Mouse (Mus musculus) olfactory bulb, adult 2 months (tissue): ENCODE results near the gene Cacna1e. TPM values are rescaled to one million over a fixed set of nuclear protein-coding genes. Genes with fewer than 3 reads are reported as not detected.
A peak's percentile ranks its signal among the peaks of the same experiment; 100 is the strongest.

Source experiments
- H3K27ac ChIP-seq: fragments of 200-500 bp; 2 replicates; pipeline ENCODE4 v1.5.1; 2012; ENCODE audit warnings: low read depth, low read length; ENCODE audit not compliant: insufficient read depth
- H3K4me1 ChIP-seq: fragments of 200-500 bp; 2 replicates; pipeline ENCODE4 v1.6.1; 2012; ENCODE audit warnings: low read length; ENCODE audit not compliant: control insufficient read depth, insufficient read depth
- H3K4me3 ChIP-seq: fragments of 200-500 bp; 2 replicates; pipeline ENCODE4 v1.5.1; 2012; ENCODE audit warnings: mild to moderate bottlenecking, low read depth, low read length, moderate library complexity; ENCODE audit not compliant: insufficient read depth
- CTCF ChIP-seq: fragments of 200-500 bp; IDR thresholded peaks from 2 replicates; pipeline ENCODE4 v1.5.1; 2012; ENCODE audit warnings: low read depth, mild to moderate bottlenecking, low read length, moderate library complexity; ENCODE audit not compliant: insufficient read depth
- POLR2A ChIP-seq: fragments of 200-500 bp; IDR thresholded peaks from 2 replicates; pipeline ENCODE4 v1.6.1; 2012; ENCODE audit warnings: mild to moderate bottlenecking, low read depth, low read length, moderate library complexity; ENCODE audit not compliant: insufficient read depth
- WGBS: fragments of 180-500 bp; shearing (Covaris S2); methylation state at CpG from one replicate; pipeline ENCODE4 v1.1.7; 2018; 5-methylcytosine and 5-hydroxymethylcytosine counted together
- polyA plus RNA-seq: library from polyadenylated mRNA; stranded (reverse); fragments of >200 nt; gene quantifications from 2 replicates; pipeline ENCODE4 v1.2.4, GENCODE M21; 2012; ENCODE audit warnings: low replicate concordance; ENCODE audit not compliant: missing spikeins, insufficient read depth, insufficient read length

The Cacna1e gene
- polyA plus RNA-seq, 1 experiment: not detected

DNA sequence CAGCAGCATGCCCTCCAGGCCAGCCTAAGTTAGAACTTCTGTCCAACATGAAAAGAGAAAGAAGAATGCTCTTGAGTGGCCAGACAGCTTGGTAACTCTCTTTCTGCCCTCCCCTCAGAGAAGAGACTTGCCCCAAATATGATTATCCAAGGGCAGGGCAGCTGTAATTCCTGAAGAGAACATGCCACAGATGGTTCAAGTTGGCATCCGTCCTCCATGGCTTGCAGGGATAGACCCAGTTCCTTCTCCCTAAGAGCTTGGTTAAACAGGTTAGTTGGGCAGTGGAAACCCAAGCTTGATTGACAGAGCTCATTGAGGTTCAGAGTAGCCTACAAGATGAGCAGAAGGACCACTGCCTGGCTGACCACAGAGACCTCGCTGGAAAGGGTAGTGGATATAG lies 85.5 kb downstream of the Cacna1e start:
- H3K4me3 ChIP-seq: no peak overlapping the region
- 82% methylated on average over 2 of the region's 2 CpGs for WGBS
- TF ChIP-seq POLR2A: no peak
- no peak for TF ChIP-seq CTCF
- no peak overlapping the region for H3K27ac ChIP-seq
- peaks cover 3% of the 10 kb centered on the region; the same call in 1 of the 2 replicates for H3K4me1 ChIP-seq

DNA sequence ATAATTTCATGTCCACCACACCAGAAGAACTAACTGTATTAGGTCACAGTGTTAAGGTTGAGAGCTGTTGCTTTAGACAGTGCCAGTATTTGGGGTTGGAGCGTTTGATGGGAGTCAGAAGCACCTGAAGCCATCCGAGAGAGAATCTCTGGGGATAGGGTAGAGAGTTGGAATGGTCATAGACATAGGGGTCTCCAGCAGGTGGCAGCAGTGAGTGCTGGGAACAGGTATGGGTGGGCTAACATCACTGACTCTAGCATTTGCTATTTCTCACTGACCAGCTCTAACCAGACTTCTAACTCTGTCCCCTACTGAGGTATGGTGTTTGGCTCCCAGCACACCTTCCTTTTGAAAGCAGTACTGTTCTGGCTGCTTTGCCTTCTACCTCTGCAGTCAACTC lies 87.6 kb downstream of the Cacna1e start:
- H3K27ac ChIP-seq: no peak overlapping the region
- WGBS: 73% methylated on average over 2 of the region's 2 CpGs
- H3K4me3 ChIP-seq: no peak overlapping the region
- peaks cover 3% of the 10 kb centered on the region for H3K4me1 ChIP-seq
- TF ChIP-seq CTCF: no peak
- TF ChIP-seq POLR2A: no peak

DNA sequence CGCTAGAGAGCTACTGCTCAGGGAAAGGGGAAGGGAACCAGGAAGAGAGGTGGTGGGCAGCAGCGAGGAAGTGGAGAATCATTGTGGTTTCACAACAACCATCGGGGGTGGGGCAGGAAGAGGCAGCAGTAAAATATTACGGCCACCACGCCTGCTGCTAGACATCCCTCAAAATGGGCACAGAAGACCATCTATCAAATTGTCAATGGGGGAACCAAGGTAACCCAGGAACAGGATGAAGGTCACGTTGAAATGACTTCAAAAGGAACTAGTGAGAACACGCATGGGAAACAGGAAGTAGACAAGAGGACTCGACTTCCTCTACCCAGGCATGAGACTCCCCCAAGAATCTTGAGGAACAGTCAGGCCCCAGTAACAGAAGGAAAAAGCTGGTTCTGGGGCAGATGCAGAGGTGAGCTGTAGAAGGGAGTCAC lies 89.8 kb downstream of the Cacna1e start:
- no peak for TF ChIP-seq POLR2A
- no peak for TF ChIP-seq CTCF
- Histone ChIP-seq H3K27ac (no peak overlapping the region), H3K4me3 (no peak overlapping the region), H3K4me1 (peaks cover 11% of the 10 kb centered on the region)
- WGBS: 89% methylated on average over 8 of the region's 8 CpGs

DNA sequence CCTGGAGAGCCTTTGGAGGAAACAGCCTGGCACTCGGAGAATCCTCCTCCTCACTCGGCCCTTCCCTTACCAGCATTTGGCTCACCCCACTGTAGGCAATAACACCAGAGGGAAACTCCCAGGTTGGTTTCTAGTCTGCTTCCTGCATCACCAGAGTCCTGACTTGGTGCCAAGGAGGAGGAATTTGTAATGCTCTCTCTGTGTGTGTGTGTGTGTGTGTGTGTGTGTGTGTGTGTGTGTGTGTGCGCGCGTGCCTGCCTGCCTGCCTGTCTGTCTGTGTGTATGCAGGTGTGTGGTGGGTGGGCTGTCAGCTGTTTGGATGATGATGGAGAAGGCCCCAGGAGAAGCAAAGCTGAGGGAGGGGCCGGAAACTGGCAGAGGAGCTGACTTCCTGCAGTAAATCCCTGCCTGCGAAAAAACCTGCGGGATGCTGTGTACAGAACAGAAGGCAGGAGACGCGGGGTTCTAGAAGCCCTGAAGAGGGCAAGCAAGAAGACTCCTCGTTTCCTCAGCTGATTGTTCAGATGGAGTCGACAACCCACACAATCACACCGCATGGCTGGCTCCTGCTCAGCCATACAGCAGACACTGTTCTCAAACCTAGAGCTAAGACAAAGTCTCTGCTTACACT lies 92.6 kb downstream of the Cacna1e start:
- Histone ChIP-seq H3K4me3 (no peak overlapping the region), H3K4me1 (peaks cover 15% of the 10 kb centered on the region), H3K27ac (no peak overlapping the region; the same call in 1 of the 2 replicates)
- TF ChIP-seq CTCF (no peak), POLR2A (no peak)
- WGBS: 26% methylated on average over 13 of the region's 13 CpGs

DNA sequence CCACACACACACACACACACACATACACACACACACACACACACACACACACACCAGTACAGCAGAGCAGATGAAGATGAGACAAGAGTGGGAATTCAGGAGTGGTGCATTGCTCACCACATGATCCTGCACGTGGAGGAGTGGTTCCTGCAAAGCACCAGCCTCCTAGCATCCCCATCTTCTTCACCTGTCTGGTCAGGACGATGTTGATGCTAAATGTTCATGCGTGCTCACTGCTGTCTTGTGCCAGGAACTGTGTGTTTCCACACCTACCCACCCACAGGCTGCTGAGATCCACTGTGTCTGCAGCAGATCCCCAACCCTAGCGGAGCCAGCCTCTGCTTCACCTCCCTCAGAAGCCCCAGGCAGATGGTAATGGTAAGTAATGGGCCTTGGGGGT lies 95.8 kb downstream of the Cacna1e start:
- peaks cover 22% of the 10 kb centered on the region for H3K4me1 ChIP-seq
- no peak overlapping the region for H3K27ac ChIP-seq
- H3K4me3 ChIP-seq: no peak overlapping the region
- 62% methylated on average over 4 of the region's 4 CpGs for WGBS
- no peak for TF ChIP-seq CTCF
- no peak for TF ChIP-seq POLR2A

DNA sequence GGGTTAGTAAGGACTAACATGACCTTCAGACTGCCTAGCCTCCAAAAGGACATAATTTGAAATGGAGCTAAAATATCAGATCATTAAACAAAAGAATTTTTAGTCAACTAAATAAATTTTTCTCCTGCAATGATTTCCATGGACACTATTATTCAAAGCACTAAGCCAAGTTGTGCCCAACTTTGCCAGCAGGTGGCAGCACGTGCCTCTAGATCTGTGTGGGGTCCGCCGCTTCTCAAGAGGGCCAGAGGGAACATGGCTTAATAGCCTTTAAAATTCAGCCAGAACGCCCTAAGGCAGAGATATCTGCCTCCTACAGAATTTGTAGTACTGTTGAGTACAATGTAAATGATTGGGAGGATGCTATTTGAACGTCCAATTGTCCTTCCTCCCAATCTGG lies 96.2 kb downstream of the Cacna1e start:
- Histone ChIP-seq H3K27ac (no peak overlapping the region), H3K4me1 (peaks cover 22% of the 10 kb centered on the region), H3K4me3 (no peak overlapping the region)
- WGBS: 2% methylated on average over 5 of the region's 5 CpGs
- TF ChIP-seq CTCF: peak; percentile 70; the same call in 1 of the 2 replicates
- TF ChIP-seq POLR2A: no peak

DNA sequence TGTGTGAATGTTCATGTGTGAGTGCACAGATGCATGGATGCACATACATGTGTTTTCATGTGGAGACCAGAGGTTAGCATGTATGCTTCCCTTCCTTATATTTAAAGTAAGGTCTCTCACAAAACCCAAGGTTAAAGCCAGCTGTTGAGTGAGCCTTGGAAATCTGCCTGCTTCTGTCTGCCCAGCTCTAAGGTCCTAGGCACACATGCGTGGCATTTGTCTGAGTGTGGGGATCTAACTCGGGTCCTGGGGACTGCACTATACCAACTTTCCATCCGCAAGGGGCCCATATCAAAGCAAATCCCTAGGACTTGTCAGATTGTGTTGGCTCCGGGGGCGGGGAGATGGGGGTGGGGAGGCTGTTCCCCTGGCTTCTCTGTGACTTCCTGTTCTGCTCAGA lies 96.9 kb downstream of the Cacna1e start:
- H3K4me3 ChIP-seq: no peak overlapping the region
- TF ChIP-seq CTCF (no peak), POLR2A (no peak)
- H3K4me1 ChIP-seq: peaks cover 22% of the 10 kb centered on the region
- WGBS: 73% methylated on average over 5 of the region's 5 CpGs
- no peak overlapping the region for H3K27ac ChIP-seq

DNA sequence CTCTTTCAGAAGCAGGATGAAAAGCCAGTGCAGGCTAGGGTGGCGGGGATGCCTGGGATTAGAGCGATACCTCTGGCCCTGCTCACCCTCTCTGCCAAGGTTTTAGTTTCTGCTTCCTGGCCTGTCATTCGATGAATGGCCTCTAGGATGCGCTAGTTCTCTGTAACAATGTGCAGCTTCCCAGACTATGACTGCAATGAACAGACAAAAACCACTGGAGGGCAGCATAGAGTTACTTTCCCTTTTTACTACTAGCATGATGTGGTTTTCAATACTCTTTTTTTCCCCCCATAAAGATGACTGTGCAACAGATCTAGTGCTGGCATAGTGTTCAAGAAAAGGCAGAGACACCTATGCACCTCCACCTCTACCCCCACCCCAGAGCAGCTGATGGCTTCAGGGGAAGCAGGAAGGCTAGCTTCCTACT lies 98.0 kb downstream of the Cacna1e start:
- no peak overlapping the region for H3K4me3 ChIP-seq
- no peak overlapping the region for H3K27ac ChIP-seq
- whole genome bisulfite sequencing: 3% methylated on average over 4 of the region's 4 CpGs
- H3K4me1 ChIP-seq: peaks cover 15% of the 10 kb centered on the region
- TF ChIP-seq CTCF (peak; percentile 58; the same call in 1 of the 2 replicates), POLR2A (no peak)

DNA sequence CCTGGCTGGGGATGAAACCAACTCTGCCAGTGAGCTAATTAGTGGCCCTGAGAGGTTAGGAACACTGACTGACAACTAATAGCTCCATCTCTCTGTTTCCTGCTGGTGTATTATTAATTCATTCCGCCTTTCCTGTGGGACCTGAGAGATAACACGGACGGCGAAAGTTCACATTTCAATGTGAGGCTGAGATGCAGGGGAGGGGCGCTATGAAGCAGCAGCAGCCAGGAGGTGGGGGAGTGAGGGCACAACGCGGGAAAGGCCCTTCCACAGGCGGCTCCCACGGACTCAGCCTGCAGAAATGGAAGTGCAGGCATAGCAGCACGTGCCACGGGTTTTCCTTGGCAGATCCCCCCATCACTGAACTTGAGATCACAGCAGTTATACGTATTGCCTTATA lies 99.4 kb downstream of the Cacna1e start:
- no peak for TF ChIP-seq POLR2A
- TF ChIP-seq CTCF: no peak
- peaks cover 11% of the 10 kb centered on the region for H3K4me1 ChIP-seq
- no peak overlapping the region for H3K4me3 ChIP-seq
- 29% methylated on average over 12 of the region's 12 CpGs for WGBS
- H3K27ac ChIP-seq: no peak overlapping the region
